Mouse (Mus musculus): ENCODE data around the gene Flnc. TPM values are rescaled to one million over a fixed set of nuclear protein-coding genes. Genes with fewer than 3 reads are reported as not detected.
A peak's percentile ranks its signal among the peaks of the same experiment; 100 is the strongest.

Flnc gene
- polyA plus RNA-seq, 1 experiment from 2014 or later = 6.8 TPM

DNA sequence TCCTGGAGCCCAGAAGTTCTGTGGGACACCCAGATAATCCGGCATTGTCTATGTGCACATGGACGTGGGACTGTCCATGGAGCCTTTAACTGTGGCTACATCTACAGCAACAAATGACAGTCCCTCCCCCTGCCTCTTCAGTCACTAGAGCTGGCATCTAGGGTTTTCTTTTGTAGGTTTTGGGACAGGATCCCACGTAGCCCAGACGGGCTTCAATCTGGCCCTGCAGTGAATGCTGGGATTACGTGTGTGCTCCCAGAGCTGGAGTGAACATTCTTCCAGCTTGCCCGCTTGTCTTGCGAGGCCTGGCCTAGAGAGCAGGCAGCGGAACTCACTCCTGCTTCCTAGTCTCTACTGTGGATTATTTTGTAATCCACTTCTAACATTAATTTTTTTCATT is 7.9 kb upstream of the Flnc start:
- H3K4me1 ChIP-seq (replicated peaks; ENCODE audit: control insufficient read depth, insufficient read depth, low read length) = no peaks in the 10 kb centered on the region
- 90% methylated on average over 8 of the region's 8 CpGs for WGBS
- ATAC-seq (ENCODE audit: low FRiP score) = no peak

GRCm38 (mm10) chr6:29426331-29426730 is 6.7 kb upstream of the Flnc start:
- H3K9me3 ChIP-seq (ENCODE audit: control insufficient read depth, low read length) = no peaks in the 10 kb centered on the region
- H3K4me1 ChIP-seq (replicated peaks; ENCODE audit: control insufficient read depth, insufficient read depth, low read length) = no peaks in the 10 kb centered on the region
- no peak overlapping the region for H3K4me3 ChIP-seq (replicated peaks; ENCODE audit: low read length)
- H3K27ac ChIP-seq = no peak overlapping the region
- H3K27me3 ChIP-seq (ENCODE audit: control insufficient read depth, insufficient read depth, low read length) = 0 out of 2 replicates have a peak, but pooled peaks cover 8% of the 10 kb centered on the region
- H3K9ac ChIP-seq = no peak overlapping the region
- no peak for ATAC-seq (ENCODE audit: low FRiP score)
- 74% methylated on average over 6 of the region's 6 CpGs for WGBS
- no peak overlapping the region for H3K4me2 ChIP-seq (replicated peaks)
- no peaks in the 10 kb centered on the region for H3K36me3 ChIP-seq (replicated peaks; ENCODE audit: control insufficient read depth, insufficient read depth)
- no peak for DNase-seq (ENCODE audit: low spot score)

More for the DNA sequence above, 7.9 kb upstream of the Flnc start:
- H3K36me3 ChIP-seq (replicated peaks; ENCODE audit: control insufficient read depth, insufficient read depth) = no peaks in the 10 kb centered on the region
- H3K4me3 ChIP-seq (replicated peaks; ENCODE audit: low read length) = no peak overlapping the region
- H3K27ac ChIP-seq = no peak overlapping the region
- H3K9me3 ChIP-seq (ENCODE audit: control insufficient read depth, low read length) = no peaks in the 10 kb centered on the region
- H3K9ac ChIP-seq = no peak overlapping the region
- no peak overlapping the region for H3K4me2 ChIP-seq (replicated peaks)
- H3K27me3 ChIP-seq (ENCODE audit: control insufficient read depth, insufficient read depth, low read length) = 0 out of 2 replicates have a peak, but pooled peaks cover 4% of the 10 kb centered on the region
- no peak for DNase-seq (ENCODE audit: low spot score)

GRCm38 (mm10) chr6:29428171-29428570 is 4.9 kb upstream of the Flnc start:
- no peak overlapping the region for H3K4me2 ChIP-seq (replicated peaks)
- no peak overlapping the region for H3K4me3 ChIP-seq (replicated peaks; ENCODE audit: low read length)
- ATAC-seq (ENCODE audit: low FRiP score) (no peak), DNase-seq (ENCODE audit: low spot score) (no peak)
- H3K36me3 ChIP-seq (replicated peaks; ENCODE audit: control insufficient read depth, insufficient read depth) = no peaks in the 10 kb centered on the region
- peaks cover 6% of the 10 kb centered on the region; the same call in 1 of the 2 replicates for H3K4me1 ChIP-seq (replicated peaks; ENCODE audit: control insufficient read depth, insufficient read depth, low read length)
- WGBS = 57% methylated on average over 4 of the region's 4 CpGs
- no peaks in the 10 kb centered on the region for H3K9me3 ChIP-seq (ENCODE audit: control insufficient read depth, low read length)
- H3K27ac ChIP-seq = no peak overlapping the region
- H3K9ac ChIP-seq = no peak overlapping the region
- peaks cover 25% of the 10 kb centered on the region for H3K27me3 ChIP-seq (ENCODE audit: control insufficient read depth, insufficient read depth, low read length)

GRCm38 (mm10) chr6:29430681-29431420 is 2.2 kb upstream of the Flnc start:
- H3K9me3 ChIP-seq (ENCODE audit: control insufficient read depth, low read length) = no peaks in the 10 kb centered on the region
- peaks cover 30% of the 10 kb centered on the region for H3K4me1 ChIP-seq (replicated peaks; ENCODE audit: control insufficient read depth, insufficient read depth, low read length)
- H3K9ac ChIP-seq = no peak overlapping the region
- ATAC-seq (ENCODE audit: low FRiP score) = no peak
- H3K36me3 ChIP-seq (replicated peaks; ENCODE audit: control insufficient read depth, insufficient read depth) = no peaks in the 10 kb centered on the region
- no peak for DNase-seq (ENCODE audit: low spot score)
- H3K27ac ChIP-seq = no peak overlapping the region
- no peak overlapping the region for H3K4me3 ChIP-seq (replicated peaks; ENCODE audit: low read length)
- 52% methylated on average over 15 of the region's 15 CpGs for WGBS
- H3K4me2 ChIP-seq (replicated peaks) = no peak overlapping the region
- peaks cover 46% of the 10 kb centered on the region for H3K27me3 ChIP-seq (ENCODE audit: control insufficient read depth, insufficient read depth, low read length)

GRCm38 (mm10) chr6:29431473-29431872 is 1.6 kb upstream of the Flnc start:
- H3K27me3 ChIP-seq (ENCODE audit: control insufficient read depth, insufficient read depth, low read length) = peaks cover 46% of the 10 kb centered on the region
- H3K4me2 ChIP-seq (replicated peaks) = no peak overlapping the region
- H3K9ac ChIP-seq = no peak overlapping the region
- ATAC-seq (ENCODE audit: low FRiP score) (no peak), DNase-seq (ENCODE audit: low spot score) (no peak)
- H3K36me3 ChIP-seq (replicated peaks; ENCODE audit: control insufficient read depth, insufficient read depth) = no peaks in the 10 kb centered on the region
- no peak overlapping the region for H3K4me3 ChIP-seq (replicated peaks; ENCODE audit: low read length)
- 17% methylated on average over 5 of the region's 5 CpGs for WGBS
- no peak overlapping the region for H3K27ac ChIP-seq
- no peaks in the 10 kb centered on the region for H3K9me3 ChIP-seq (ENCODE audit: control insufficient read depth, low read length)
- peaks cover 34% of the 10 kb centered on the region for H3K4me1 ChIP-seq (replicated peaks; ENCODE audit: control insufficient read depth, insufficient read depth, low read length)

DNA sequence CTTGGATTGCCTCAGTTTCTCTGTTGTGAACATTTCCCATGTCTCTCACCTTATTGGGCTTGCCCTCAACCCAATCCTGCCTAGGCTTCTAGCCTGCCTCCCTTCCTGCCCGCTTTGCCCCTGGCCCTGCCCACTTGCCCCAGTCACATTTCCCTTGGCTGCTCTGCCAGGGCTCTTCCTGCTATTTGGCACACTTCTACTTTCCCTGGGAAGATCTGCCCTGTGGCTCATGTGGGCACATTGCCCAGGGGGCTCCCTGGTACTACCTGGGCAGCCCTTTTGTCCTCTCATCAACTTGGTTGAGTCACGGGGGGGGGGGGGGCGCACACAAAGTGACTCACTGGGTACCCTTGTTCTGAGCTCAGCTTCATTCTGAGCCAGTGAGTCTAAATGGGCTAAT is 900 bp upstream of the Flnc start:
- DNase-seq (ENCODE audit: low spot score) (no peak), ATAC-seq (ENCODE audit: low FRiP score) (no peak)
- Histone ChIP-seq H3K9ac (no peak overlapping the region), H3K9me3 (ENCODE audit: control insufficient read depth, low read length) (no peaks in the 10 kb centered on the region), H3K27me3 (ENCODE audit: control insufficient read depth, insufficient read depth, low read length) (peaks cover 46% of the 10 kb centered on the region), H3K36me3 (replicated peaks; ENCODE audit: control insufficient read depth, insufficient read depth) (no peaks in the 10 kb centered on the region), H3K4me3 (replicated peaks; ENCODE audit: low read length) (no peak overlapping the region), H3K4me2 (replicated peaks) (no peak overlapping the region), H3K27ac (no peak overlapping the region), H3K4me1 (replicated peaks; ENCODE audit: control insufficient read depth, insufficient read depth, low read length) (peaks cover 39% of the 10 kb centered on the region)
- 31% methylated on average over 3 of the region's 3 CpGs for WGBS

DNA sequence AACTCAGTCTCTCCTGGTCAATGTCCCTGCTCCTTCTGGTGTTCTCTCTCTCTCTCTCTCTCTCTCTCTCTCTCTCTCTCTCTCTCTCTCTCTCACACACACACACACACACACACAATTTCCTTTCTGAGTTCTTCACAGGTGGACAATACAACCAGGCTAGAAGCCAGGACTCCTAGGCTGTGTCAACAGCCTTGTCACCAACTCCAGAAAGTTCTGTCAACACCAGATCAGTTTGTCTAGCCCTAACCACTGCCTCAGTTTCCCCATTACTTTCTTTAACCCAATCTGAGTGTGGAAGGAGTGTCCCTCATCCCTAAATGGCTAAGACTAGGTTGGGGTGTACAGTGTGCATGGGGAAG is 399 bp upstream of the Flnc start:
- Histone ChIP-seq H3K4me2 (replicated peaks) (peak overlapping the region; percentile 67), H3K4me3 (replicated peaks; ENCODE audit: low read length) (peak overlapping the region; percentile 39), H3K4me1 (replicated peaks; ENCODE audit: control insufficient read depth, insufficient read depth, low read length) (peaks cover 39% of the 10 kb centered on the region), H3K36me3 (replicated peaks; ENCODE audit: control insufficient read depth, insufficient read depth) (no peaks in the 10 kb centered on the region), H3K27me3 (ENCODE audit: control insufficient read depth, insufficient read depth, low read length) (peaks cover 46% of the 10 kb centered on the region), H3K27ac (no peak overlapping the region), H3K9ac (peak overlapping the region; percentile 55), H3K9me3 (ENCODE audit: control insufficient read depth, low read length) (no peaks in the 10 kb centered on the region)
- no peak for DNase-seq (ENCODE audit: low spot score)
- ATAC-seq (ENCODE audit: low FRiP score) = no peak

DNA sequence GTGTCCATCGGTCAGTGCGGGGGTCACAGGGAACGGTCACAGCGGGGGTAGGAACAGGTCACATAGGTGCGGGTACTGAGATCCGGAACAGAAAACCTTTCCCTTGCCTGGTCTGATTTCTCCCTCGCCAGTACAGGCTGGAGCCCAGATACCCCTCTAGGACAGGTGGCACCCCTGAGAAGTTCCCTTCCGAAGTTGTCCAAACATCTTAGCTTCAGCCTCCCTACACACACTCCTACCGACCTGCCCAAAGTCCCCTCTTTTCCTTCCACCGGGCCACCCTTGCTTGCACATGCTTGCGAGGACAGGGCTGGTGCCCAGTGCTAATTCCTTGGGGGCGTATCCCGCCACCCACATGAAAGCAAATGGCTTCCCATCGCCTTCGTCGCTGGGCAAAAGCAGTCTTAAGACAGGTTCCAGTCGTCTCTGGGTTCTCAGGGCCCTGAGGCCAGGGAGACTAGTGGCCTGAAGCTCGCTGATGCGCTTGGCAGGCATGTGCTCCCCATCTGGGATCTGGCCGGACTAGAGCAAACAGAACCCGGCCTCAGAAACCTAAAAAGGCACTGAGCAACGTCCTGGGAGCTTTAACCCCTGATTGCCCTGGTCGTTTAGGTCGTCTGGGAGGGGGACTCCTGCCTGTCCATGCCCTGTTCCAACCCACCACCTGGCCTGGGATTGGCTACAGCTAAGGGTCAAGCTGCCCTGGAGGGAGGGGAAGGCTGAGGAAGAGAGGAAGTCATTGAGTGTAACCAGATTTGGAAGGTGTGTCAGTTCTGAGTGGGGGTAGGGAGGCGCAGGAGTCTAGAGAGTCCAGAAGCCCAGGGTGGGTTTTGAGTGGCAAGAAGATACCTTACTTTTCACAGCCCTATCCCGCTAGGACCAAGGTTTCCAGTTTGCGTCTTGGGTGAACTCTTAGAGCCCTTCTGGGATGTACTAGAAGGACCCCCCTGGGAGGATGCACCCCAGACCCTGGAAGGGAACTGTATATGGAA is 1.0 kb downstream of the Flnc start:
- no peaks in the 10 kb centered on the region for H3K36me3 ChIP-seq (replicated peaks; ENCODE audit: control insufficient read depth, insufficient read depth)
- H3K4me3 ChIP-seq (replicated peaks; ENCODE audit: low read length) = peak overlapping the region; percentile 39
- H3K4me1 ChIP-seq (replicated peaks; ENCODE audit: control insufficient read depth, insufficient read depth, low read length) = peaks cover 40% of the 10 kb centered on the region
- 5% methylated on average over 27 of the region's 27 CpGs for WGBS
- H3K27ac ChIP-seq = 0 out of 2 replicates have a peak overlapping the region, but pooled peaks have one; percentile 82
- no peaks in the 10 kb centered on the region for H3K9me3 ChIP-seq (ENCODE audit: control insufficient read depth, low read length)
- ATAC-seq (ENCODE audit: low FRiP score) = no peak
- no peak for DNase-seq (ENCODE audit: low spot score)
- H3K4me2 ChIP-seq (replicated peaks) = peak overlapping the region; percentile 67
- H3K27me3 ChIP-seq (ENCODE audit: control insufficient read depth, insufficient read depth, low read length) = peaks cover 46% of the 10 kb centered on the region
- peak overlapping the region; percentile 55; the same call in 1 of the 2 replicates for H3K9ac ChIP-seq

Measured in hindbrain, embryonic 14.5 days (tissue).